Mouse (Mus musculus) myocyte (in vitro differentiated cells): ENCODE measurements around the gene Ccr2. TPM values are rescaled to one million over a fixed set of nuclear protein-coding genes. Genes with fewer than 3 reads are reported as not detected.
"Not testable (repeated sequence)": the region's sequence is repeated elsewhere in the genome, so short reads cannot be mapped to it uniquely, and the experiment has no call there.

Experiments
- H3K27me3 ChIP-seq: one replicate; pipeline ENCODE4 v1.6.1; 2011; ENCODE audit not compliant: control insufficient read depth, insufficient read depth, insufficient read length
- H3K36me3 ChIP-seq: one replicate; pipeline ENCODE4 v1.6.1; 2011; ENCODE audit not compliant: control insufficient read depth, insufficient read depth
- H3K4me2 ChIP-seq: one replicate; pipeline ENCODE4 v1.6.1; 2011; ENCODE audit warnings: low read depth, control low read depth
- H3K4me3 ChIP-seq: one replicate; pipeline ENCODE4 v1.5.1; 2011; ENCODE audit warnings: mild to moderate bottlenecking, control low read depth, moderate library complexity
- H3K79me2 ChIP-seq: one replicate; pipeline ENCODE4 v1.6.1; 2011; ENCODE audit not compliant: control insufficient read depth, insufficient read depth
- H3ac ChIP-seq: one replicate; pipeline ENCODE4 v1.6.1; 2011; ENCODE audit not compliant: control insufficient read depth, insufficient read length
- CEBPB ChIP-seq: IDR thresholded peaks from 2 replicates; pipeline ENCODE4 v1.6.1; 2011; ENCODE audit warnings: mild to moderate bottlenecking, moderate library complexity; ENCODE audit not compliant: poor library complexity, insufficient read depth, severe bottlenecking
- E2F4 ChIP-seq: IDR thresholded peaks from one replicate; pipeline ENCODE4 v1.6.1; 2011; ENCODE audit warnings: mild to moderate bottlenecking, control low read depth, moderate library complexity; ENCODE audit not compliant: insufficient read depth
- MAX ChIP-seq: IDR thresholded peaks from one replicate; pipeline ENCODE4 v1.6.1; 2011; ENCODE audit warnings: low read depth, mild to moderate bottlenecking, control low read depth
- MYOD1 ChIP-seq, 3 experiments: IDR thresholded peaks; one replicate each; pipeline ENCODE4 v1.6.1; 2011; ENCODE audit warnings: control low read depth in 2 of 3, low read depth in 2 of 3, mild to moderate bottlenecking in 2 of 3, moderate library complexity in 1 of 3; ENCODE audit not compliant: insufficient read length in 2 of 3, control insufficient read depth in 1 of 3
- MYOG ChIP-seq, 3 experiments: IDR thresholded peaks; one replicate each; pipeline ENCODE4 v1.6.1; 2011; ENCODE audit warnings: control low read depth in 2 of 3, low read depth in 2 of 3, mild to moderate bottlenecking in 2 of 3; ENCODE audit not compliant: insufficient read length in 2 of 3, control insufficient read depth in 1 of 3, insufficient read depth in 1 of 3
- POLR2A ChIP-seq: IDR thresholded peaks from one replicate; pipeline ENCODE4 v1.6.1; 2011; ENCODE audit warnings: low read depth, mild to moderate bottlenecking, control low read depth, moderate library complexity; ENCODE audit not compliant: insufficient read length
- POLR2AphosphoS2 ChIP-seq: IDR thresholded peaks from one replicate; pipeline ENCODE4 v1.6.1; 2011; ENCODE audit warnings: low read depth, control low read depth; ENCODE audit not compliant: insufficient read length
- REST ChIP-seq: IDR thresholded peaks from one replicate; pipeline ENCODE4 v1.6.1; 2011; ENCODE audit warnings: mild to moderate bottlenecking, control low read depth, moderate library complexity; ENCODE audit not compliant: insufficient read depth, insufficient read length
- SRF ChIP-seq: IDR thresholded peaks from one replicate; pipeline ENCODE4 v1.6.1; 2011; ENCODE audit warnings: low read depth; ENCODE audit not compliant: control insufficient read depth, insufficient read length
- TCF12 ChIP-seq: IDR thresholded peaks from one replicate; pipeline ENCODE4 v1.6.1; 2011; ENCODE audit warnings: mild to moderate bottlenecking, control low read depth; ENCODE audit not compliant: poor library complexity, insufficient read depth, severe bottlenecking
- TCF3 ChIP-seq: IDR thresholded peaks from one replicate; pipeline ENCODE4 v1.6.1; 2011; ENCODE audit warnings: low read depth, control low read depth; ENCODE audit not compliant: insufficient read length
- USF1 ChIP-seq: IDR thresholded peaks from one replicate; pipeline ENCODE4 v1.6.1; 2011; ENCODE audit warnings: low read depth, mild to moderate bottlenecking, control low read depth, moderate library complexity
- polyA plus RNA-seq: library from polyadenylated mRNA; unstranded; fragments of >200 nt; fragmentation: generic; extraction: Trizol; gene quantifications from one replicate; pipeline ENCODE4 v1.2.1, GENCODE M21; 2012; ENCODE audit warnings: missing spikeins

The Ccr2 gene
- polyA plus RNA-seq, 1 experiment, result not detected

GRCm38 (mm10) chr9:124066572-124067103 is 35.1 kb upstream of the Ccr2 start:
- Histone ChIP-seq H3K4me3 (no peak overlapping the region), H3K79me2 (no peaks in the 10 kb centered on the region), H3ac (no peak overlapping the region), H3K36me3 (no peaks in the 10 kb centered on the region), H3K4me2 (no peak overlapping the region), H3K27me3 (no peaks in the 10 kb centered on the region)
- no peak for TF ChIP-seq USF1
- no peak for TF ChIP-seq TCF12
- no peak for TF ChIP-seq TCF3
- TF ChIP-seq E2F4, result no peak
- no peak for TF ChIP-seq POLR2A
- no peak for TF ChIP-seq CEBPB
- TF ChIP-seq MAX, result no peak

- no peaks in the 10 kb centered on the region for H3K79me2 ChIP-seq
- no peak overlapping the region for H3K4me3 ChIP-seq
- no peaks in the 10 kb centered on the region for H3K27me3 ChIP-seq
- no peak for TF ChIP-seq MYOG (IDR thresholded peaks at IDR 0.05; ENCODE audit: control insufficient read depth in 1 of 3, insufficient read depth in 1 of 3, insufficient read length in 2 of 3, low read depth in 2 of 3)
- no peak for TF ChIP-seq POLR2A
- TF ChIP-seq REST, result no peak
- no peak for TF ChIP-seq USF1
- no peak for TF ChIP-seq E2F4
- TF ChIP-seq MAX, result no peak
- no peak for TF ChIP-seq CEBPB
- TF ChIP-seq MYOD1 (IDR thresholded peaks at IDR 0.05; ENCODE audit: control insufficient read depth in 1 of 3, insufficient read length in 2 of 3, low read depth in 2 of 3), result no peak
- H3K4me2 ChIP-seq, result peak overlapping the region; percentile 43
- H3K36me3 ChIP-seq, result no peaks in the 10 kb centered on the region
- no peak overlapping the region for H3ac ChIP-seq
These were observed 33.4 kb upstream of the Ccr2 start for GRCm38 (mm10) chr9:124068098-124069058.

GRCm38 (mm10) chr9:124071506-124071905 is 30.2 kb upstream of the Ccr2 start:
- TF ChIP-seq TCF3, result no peak
- no peak for TF ChIP-seq MYOD1 (IDR thresholded peaks at IDR 0.05; ENCODE audit: control insufficient read depth in 1 of 3, insufficient read length in 2 of 3, low read depth in 2 of 3)
- no peak for TF ChIP-seq MYOG (IDR thresholded peaks at IDR 0.05; ENCODE audit: control insufficient read depth in 1 of 3, insufficient read depth in 1 of 3, insufficient read length in 2 of 3, low read depth in 2 of 3)
- TF ChIP-seq MAX, result no peak
- no peak for TF ChIP-seq SRF
- TF ChIP-seq CEBPB, result no peak
- no peak for TF ChIP-seq TCF12
- TF ChIP-seq USF1, result no peak
- Histone ChIP-seq H3K36me3 (no peaks in the 10 kb centered on the region), H3ac (no peak overlapping the region), H3K4me3 (no peak overlapping the region), H3K79me2 (no peaks in the 10 kb centered on the region), H3K4me2 (no peak overlapping the region), H3K27me3 (no peaks in the 10 kb centered on the region)

- Histone ChIP-seq H3K36me3 (no peaks in the 10 kb centered on the region), H3K4me3 (no peak overlapping the region), H3K79me2 (no peaks in the 10 kb centered on the region), H3K4me2 (no peak overlapping the region), H3ac (no peak overlapping the region), H3K27me3 (no peaks in the 10 kb centered on the region)
- TF ChIP-seq POLR2AphosphoS2 (no peak), SRF (no peak), TCF12 (no peak), POLR2A (no peak), TCF3 (no peak), E2F4 (no peak), MYOG (IDR thresholded peaks at IDR 0.05; ENCODE audit: control insufficient read depth in 1 of 3, insufficient read depth in 1 of 3, insufficient read length in 2 of 3, low read depth in 2 of 3) (no peak), MYOD1 (IDR thresholded peaks at IDR 0.05; ENCODE audit: control insufficient read depth in 1 of 3, insufficient read length in 2 of 3, low read depth in 2 of 3) (no peak), CEBPB (no peak), USF1 (no peak)
These were observed 21.9 kb upstream of the Ccr2 start for GRCm38 (mm10) chr9:124079803-124080202.

- not testable (repeated sequence) for H3K4me3 ChIP-seq, H3K4me2 ChIP-seq, H3K36me3 ChIP-seq, H3K79me2 ChIP-seq, H3ac ChIP-seq, H3K27me3 ChIP-seq
These were observed 21.3 kb upstream of the Ccr2 start for GRCm38 (mm10) chr9:124080471-124080870.
